In genomic region chr10:39660269-39660655, GRCm38 (mm10) we compare ENCODE assay signal across 10 mouse cellular contexts. TPM values are rescaled to one million over a fixed set of nuclear protein-coding genes. Genes with fewer than 3 reads are reported as not detected.
DNase-seq lines count a peak whose midpoint lies in the region; ATAC-seq lines count a peak whose summit lies in the region.
"Had no signal": no experiment of that assay in that cellular context is flagged by ENCODE, and none has a peak within 500 bp of the region (broad histone marks: within the 10 kb centered on the region; RNA-seq: fewer than 3 reads in every experiment).

No protein-coding gene starts in this region.

- H3K27ac ChIP-seq in kidney, embryonic 14.5 days (ENCODE audit: low read depth, low read length): peak overlapping the region; percentile 95
- peak overlapping the region; percentile 88 for H3K27ac ChIP-seq in forebrain, embryonic 10.5 days
- peak overlapping the region; percentile 80 for H3K27ac ChIP-seq in hindbrain, embryonic 16.5 days (ENCODE audit: low read depth, low read length)
- H3K27ac ChIP-seq in midbrain, embryonic 16.5 days (ENCODE audit: low read length): peak overlapping the region; percentile 92
- H3K27ac ChIP-seq: macrophage had no signal

- peak overlapping the region; percentile 2; the same call in 1 of the 2 replicates for H3K4me2 ChIP-seq in kidney, embryonic 14.5 days (replicated peaks; ENCODE audit: low read depth, low read length)
- H3K4me2 ChIP-seq in hindbrain, embryonic 16.5 days (ENCODE audit: low read length): no peak overlapping the region
- no peak overlapping the region; the same call in 1 of the 2 replicates for H3K4me2 ChIP-seq in midbrain, embryonic 16.5 days (ENCODE audit: low read length)

- no peak overlapping the region for H3K4me3 ChIP-seq in kidney, embryonic 14.5 days (ENCODE audit: low read length)
- H3K4me3 ChIP-seq in forebrain, embryonic 10.5 days: no peak overlapping the region
- H3K4me3 ChIP-seq in hindbrain, embryonic 16.5 days (ENCODE audit: low read length): no peak overlapping the region
- H3K4me3 ChIP-seq in midbrain, embryonic 16.5 days (ENCODE audit: low read depth, low read length): no peak overlapping the region

- no peak overlapping the region; the same call in 1 of the 2 replicates for H3K9ac ChIP-seq in kidney, embryonic 14.5 days (ENCODE audit: low read depth, low read length)
- H3K9ac ChIP-seq in hindbrain, embryonic 16.5 days (ENCODE audit: low read depth, low read length): no peak overlapping the region
- H3K9ac ChIP-seq in midbrain, embryonic 16.5 days (ENCODE audit: low read depth, low read length): no peak overlapping the region; the same call in 1 of the 2 replicates

- WGBS in kidney, embryonic 14.5 days: 25% methylated on average over 3 of the region's 3 CpGs
- 67% methylated on average over 3 of the region's 3 CpGs for whole genome bisulfite sequencing in forebrain, embryonic 10.5 days
- WGBS in hindbrain, embryonic 16.5 days: 49% methylated on average over 3 of the region's 3 CpGs
- WGBS in midbrain, embryonic 16.5 days: 40% methylated on average over 3 of the region's 3 CpGs

- no peak for DNase-seq in kidney, adult 9 months
- DNase-seq in forebrain, embryonic 10.5 days (ENCODE audit: extremely low spot score, low spot score): no peak
- no peak for DNase-seq in cerebellum, adult 9-11 months
- no peak for DNase-seq in Muller cell, postnatal 12 days (ENCODE audit: inconsistent ontology term)
- DNase-seq: layer of hippocampus, adult 9-11 months had no signal

- no peaks in the 10 kb centered on the region for H3K27me3 ChIP-seq in kidney, embryonic 14.5 days (ENCODE audit: control insufficient read depth, insufficient read depth, low read length)
- no peaks in the 10 kb centered on the region for H3K27me3 ChIP-seq in forebrain, embryonic 10.5 days (ENCODE audit: poor library complexity, severe bottlenecking)
- H3K27me3 ChIP-seq in hindbrain, embryonic 16.5 days (replicated peaks; ENCODE audit: control insufficient read depth, insufficient read depth, low read length): no peaks in the 10 kb centered on the region
- H3K27me3 ChIP-seq in midbrain, embryonic 16.5 days (ENCODE audit: control insufficient read depth, insufficient read depth, low read depth, low read length): no peaks in the 10 kb centered on the region

- H3K36me3 ChIP-seq in kidney, embryonic 14.5 days (ENCODE audit: control insufficient read depth, insufficient read depth, low read length): 0 out of 2 replicates have a peak, but pooled peaks cover 2% of the 10 kb centered on the region
- H3K36me3 ChIP-seq in forebrain, embryonic 10.5 days (replicated peaks): peaks cover 15% of the 10 kb centered on the region
- no peaks in the 10 kb centered on the region for H3K36me3 ChIP-seq in hindbrain, embryonic 16.5 days (ENCODE audit: control insufficient read depth, insufficient read depth, low read length)
- H3K36me3 ChIP-seq in midbrain, embryonic 16.5 days (ENCODE audit: control insufficient read depth, insufficient read depth, low read length): no peaks in the 10 kb centered on the region

- peaks cover 28% of the 10 kb centered on the region for H3K4me1 ChIP-seq in kidney, embryonic 14.5 days (ENCODE audit: control insufficient read depth, insufficient read depth, low read length)
- peaks cover 59% of the 10 kb centered on the region for H3K4me1 ChIP-seq in forebrain, embryonic 10.5 days
- peaks cover 34% of the 10 kb centered on the region for H3K4me1 ChIP-seq in hindbrain, embryonic 16.5 days (ENCODE audit: control insufficient read depth, insufficient read depth, low read depth, low read length)
- peaks cover 34% of the 10 kb centered on the region for H3K4me1 ChIP-seq in midbrain, embryonic 16.5 days (ENCODE audit: control insufficient read depth, insufficient read depth, low read length)

- ATAC-seq in kidney, embryonic 14.5 days (ENCODE audit: low FRiP score, low TSS enrichment): peak; percentile 16; the same call in 1 of the 2 replicates
- no peak for ATAC-seq in hindbrain, embryonic 16.5 days
- no peak for ATAC-seq in midbrain, embryonic 16.5 days
- no peak for ATAC-seq in CD4-positive, CD25-positive, alpha-beta regulatory T cell, adult 4 months

- H3K9me3 ChIP-seq in kidney, embryonic 14.5 days (ENCODE audit: control insufficient read depth, low read length): no peaks in the 10 kb centered on the region
- peaks cover 10% of the 10 kb centered on the region; the same call in 1 of the 2 replicates for H3K9me3 ChIP-seq in forebrain, embryonic 10.5 days
- H3K9me3 ChIP-seq in hindbrain, embryonic 16.5 days (ENCODE audit: control insufficient read depth, low read length): no peaks in the 10 kb centered on the region
- H3K9me3 ChIP-seq in midbrain, embryonic 16.5 days (replicated peaks; ENCODE audit: control insufficient read depth, low read length, poor library complexity, severe bottlenecking): no peaks in the 10 kb centered on the region

RNA-seq across cellular contexts. Expression of gene Traf3ip2, which starts 47.5 kb away (rescaled TPM):
- polyA plus RNA-seq in kidney, embryonic 14.5 days (2014; fragmentation: Nextera tagmentation; extraction: Ambion mirVana): 16.6 and 19.6 TPM in 2 replicates
- polyA plus RNA-seq in forebrain, embryonic 10.5 days (2016; fragmentation: Nextera tagmentation; extraction: Ambion mirVana): 10.3 and 11.7 TPM in 2 replicates
- polyA plus RNA-seq in hindbrain, embryonic 16.5 days (2015; fragmentation: Nextera tagmentation; extraction: Ambion mirVana): 6.7 and 8.0 TPM in 2 replicates
- polyA plus RNA-seq in midbrain, embryonic 16.5 days (2015; fragmentation: Nextera tagmentation; extraction: Ambion mirVana): 5.2 and 6.7 TPM in 2 replicates
- 10 to 100 TPM; 35.5 to 37.9 TPM for polyA plus RNA-seq in CD4-positive, CD25-positive, alpha-beta regulatory T cell, adult 4 months (2017; shearing (Covaris generic))
